Mouse (Mus musculus) monocyte, adult 2 months (primary cell): ENCODE data around the gene Ppp6r3.

Experiments used
- DNase-seq, 2 experiments: peaks; one replicate each; pipeline ENCODE4 v3.0.0; 2022; ENCODE audit warnings: low spot score in 2 of 2, low read depth in 1 of 2

The Ppp6r3 gene

GRCm38 (mm10) chr19:3434641-3435040 is 140.9 kb downstream of the Ppp6r3 start:
- DNase-seq: no peak

GRCm38 (mm10) chr19:3434124-3434523 is 141.4 kb downstream of the Ppp6r3 start:
- no peak for DNase-seq

DNA sequence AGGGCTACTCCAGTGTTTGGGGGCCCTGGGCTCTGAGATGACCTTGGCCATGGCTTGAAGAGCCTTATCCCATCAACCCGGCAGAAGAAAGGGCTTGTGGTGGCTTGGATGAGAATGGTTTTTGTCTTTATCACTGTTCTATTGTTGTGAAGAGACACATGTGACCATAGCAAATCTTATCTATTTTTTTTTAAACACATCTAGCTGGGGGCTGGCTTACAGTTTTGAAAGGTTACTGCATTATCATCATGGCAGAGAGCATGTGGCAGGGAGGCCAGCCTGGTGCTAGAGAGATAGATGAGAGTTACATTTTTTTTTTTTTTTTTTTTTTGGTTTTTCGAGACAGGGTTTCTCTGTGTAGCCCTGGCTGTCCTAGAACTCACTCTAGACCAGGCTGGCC is 143.6 kb downstream of the Ppp6r3 start:
- DNase-seq: no peak

- no peak for DNase-seq
Observed at GRCm38 (mm10) chr19:3431066-3431465, 144.5 kb downstream of the Ppp6r3 start.

GRCm38 (mm10) chr19:3429156-3429816 is 146.3 kb downstream of the Ppp6r3 start:
- no peak for DNase-seq

DNA sequence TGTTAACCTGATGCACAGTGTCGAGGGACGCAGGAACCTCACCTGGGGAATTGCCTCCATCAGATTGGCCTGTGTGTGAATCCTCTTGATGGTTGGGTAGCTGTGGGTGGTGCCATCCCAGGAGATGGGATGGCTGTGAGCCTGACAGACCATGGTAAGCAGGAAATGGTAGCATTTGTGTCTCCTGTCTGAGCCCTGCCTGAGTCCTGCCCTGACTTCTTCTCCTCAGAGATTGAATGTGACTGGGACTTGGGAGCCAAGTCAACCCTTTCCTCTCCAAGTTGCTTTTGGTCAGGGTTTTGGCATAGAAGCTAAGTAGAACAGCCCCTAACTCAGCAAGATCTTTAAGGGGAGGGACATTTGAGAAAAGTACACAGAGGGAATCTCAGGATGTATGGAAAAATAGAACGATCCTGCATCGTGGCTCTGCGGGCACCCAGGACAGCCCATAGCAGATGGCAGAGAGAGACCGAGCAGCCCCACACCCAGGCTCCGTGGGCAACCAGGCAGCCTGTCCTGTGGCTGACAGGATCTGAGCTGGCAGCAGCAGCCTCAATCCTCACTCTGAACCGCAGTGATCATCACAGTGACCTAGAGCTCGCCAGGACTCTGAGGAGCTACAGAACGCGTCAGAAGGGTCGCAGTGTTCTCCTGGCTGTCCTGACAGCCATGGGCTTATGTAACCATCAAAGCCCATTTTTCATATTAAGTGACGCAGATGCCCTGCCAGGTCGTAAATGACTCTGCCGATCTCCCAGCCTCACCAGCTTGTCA is 147.3 kb downstream of the Ppp6r3 start:
- no peak for DNase-seq

- DNase-seq: no peak
Observed at GRCm38 (mm10) chr19:3424214-3424613, 151.3 kb downstream of the Ppp6r3 start.

DNA sequence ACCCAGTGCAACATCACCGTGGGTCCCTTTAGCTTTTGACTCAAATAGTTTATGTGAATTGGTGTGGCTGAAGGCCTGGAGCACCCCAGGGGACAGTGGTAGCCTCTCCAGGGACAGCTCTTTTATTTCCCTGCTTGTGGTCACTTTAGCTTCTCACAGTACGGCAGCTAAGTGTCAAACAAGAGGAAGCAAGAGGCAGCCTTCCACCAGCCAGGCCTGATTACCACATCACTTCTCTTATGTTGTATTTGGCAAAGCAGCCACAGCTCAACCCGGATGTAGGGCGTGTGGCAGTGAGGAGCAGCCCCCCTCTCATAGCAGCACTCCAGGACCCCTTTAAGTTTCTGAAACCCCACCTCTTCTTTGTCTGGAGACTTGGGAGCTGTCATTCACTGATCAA is 152.6 kb downstream of the Ppp6r3 start:
- peak; percentile 40 to 47 for DNase-seq

GRCm38 (mm10) chr19:3422488-3422887 is 153.1 kb downstream of the Ppp6r3 start:
- no peak for DNase-seq

GRCm38 (mm10) chr19:3419251-3419650 is 156.3 kb downstream of the Ppp6r3 start:
- DNase-seq: no peak

GRCm38 (mm10) chr19:3414268-3414733 is 161.2 kb downstream of the Ppp6r3 start, which contains the start of gene Gal:
Gene Gal, minus strand, starts transcription at chr19:3414544.
- DNase-seq: no peak

- no peak for DNase-seq
Observed at GRCm38 (mm10) chr19:3405531-3406281, 169.8 kb downstream of the Ppp6r3 start.
